Mouse (Mus musculus) bone marrow, adult 2 months (tissue): Measurements from ENCODE around the gene Arntl2.

ENCODE experiments used
- CTCF ChIP-seq: fragments of 200-500 bp; IDR thresholded peaks from 2 replicates; pipeline ENCODE4 v1.5.1; 2011; ENCODE audit warnings: low read length, control low read depth; ENCODE audit not compliant: control insufficient read depth, insufficient read depth
- POLR2A ChIP-seq: fragments of 200-500 bp; IDR thresholded peaks from 2 replicates; pipeline ENCODE4 v1.6.1; 2011; ENCODE audit warnings: low read depth, mild to moderate bottlenecking, control low read depth, low read length, borderline replicate concordance; ENCODE audit not compliant: control insufficient read depth

GRCm38 (mm10) chr6:146877425-146878045 lies 81.7 kb downstream of the Arntl2 start:
- TF ChIP-seq CTCF = no peak
- TF ChIP-seq POLR2A = no peak
